Mouse (Mus musculus) embryo, embryonic 11.5 days (tissue): ENCODE data around the gene Mfsd14a.

ENCODE experiments used
- DNase-seq: peaks from one replicate; pipeline ENCODE4 v3.0.0-alpha.2; 2012; ENCODE audit warnings: low read depth, low spot score

The Mfsd14a gene

GRCm38 (mm10) chr3:116601005-116601404, 61.5 kb downstream of the Mfsd14a start:
- DNase-seq, result no peak

DNA sequence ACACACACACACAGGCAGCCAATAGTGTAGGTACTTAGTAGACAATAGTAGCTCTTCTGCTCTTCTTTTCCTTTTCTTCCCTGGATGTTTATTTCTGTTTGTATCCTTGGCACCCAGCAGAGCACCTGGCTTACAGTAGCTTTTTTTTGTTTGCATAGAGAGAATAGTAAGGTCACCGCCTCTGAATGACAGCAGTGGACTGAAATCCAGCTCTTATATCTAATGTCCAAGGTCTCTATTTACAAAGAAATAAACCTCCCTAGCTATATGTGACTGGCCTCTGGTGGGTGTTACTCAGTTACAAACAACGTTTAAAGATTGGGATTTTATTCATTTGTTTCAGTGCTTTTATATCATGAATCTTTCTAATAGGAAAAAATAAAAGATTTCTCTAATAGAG, 62.8 kb downstream of the Mfsd14a start:
- no peak for DNase-seq

- DNase-seq, result no peak
These were observed 66.9 kb downstream of the Mfsd14a start for GRCm38 (mm10) chr3:116595603-116595991.

DNA sequence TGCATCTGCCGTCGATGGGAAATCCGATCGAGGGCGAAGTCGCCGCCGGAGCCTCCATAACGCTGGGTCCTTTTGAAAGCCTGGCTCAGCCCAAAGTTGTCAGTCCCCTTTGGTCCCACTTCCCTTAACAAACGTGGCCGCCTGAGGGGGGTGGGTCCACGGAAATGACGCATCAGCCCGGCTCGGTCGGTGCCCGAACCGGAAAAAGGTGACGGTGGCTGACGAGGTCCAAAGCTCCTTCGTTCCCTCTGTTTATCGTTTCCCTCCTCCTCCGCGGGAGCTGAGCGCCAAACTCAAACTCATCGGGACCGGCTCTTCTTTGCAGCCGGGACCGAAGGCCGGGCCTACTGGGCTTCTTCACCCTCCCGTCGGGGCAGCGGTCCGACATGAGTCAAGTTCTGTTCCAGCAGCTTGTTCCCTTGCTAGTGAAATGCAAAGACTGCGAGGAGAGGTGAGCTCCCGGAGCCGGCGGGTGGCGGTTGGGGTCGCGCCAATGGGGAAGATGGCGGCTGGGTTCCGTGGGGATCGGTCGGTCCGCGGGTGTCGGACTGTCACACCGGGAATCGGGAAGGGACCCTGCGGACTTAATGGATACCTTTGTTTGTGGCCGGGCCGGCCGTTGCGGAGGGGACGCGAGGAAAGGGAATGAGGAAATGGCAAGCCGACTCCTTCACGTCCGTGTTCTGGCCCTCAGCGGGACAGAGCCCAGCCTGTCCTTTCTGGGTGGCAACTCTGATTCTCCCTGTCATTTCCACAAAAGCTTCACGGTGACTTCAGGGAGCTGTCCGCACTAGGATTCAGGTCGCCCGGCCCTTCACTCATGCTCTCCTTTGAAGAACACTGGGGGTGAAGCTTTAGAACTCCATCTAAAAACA, 67.5 kb downstream of the Mfsd14a start, which contains the start of gene Sass6:
Gene Sass6 (plus strand): TSS at position 255 of the 875 bp plus-strand sequence.
- peak; percentile 93 for DNase-seq

GRCm38 (mm10) chr3:116594076-116594727, 68.3 kb downstream of the Mfsd14a start:
- DNase-seq, result no peak

- DNase-seq, result no peak
These were observed 80.3 kb downstream of the Mfsd14a start for GRCm38 (mm10) chr3:116582201-116582600.
